Mouse (Mus musculus): ENCODE measurements around the gene Rala. TPM values are rescaled to one million over a fixed set of nuclear protein-coding genes. Genes with fewer than 3 reads are reported as not detected.

Rala gene
- 12.6 and 14.6 TPM in 2 replicates for polyA plus RNA-seq (2012; rRNA removed)

GRCm38 (mm10) chr13:17944078-17944917, at the start of gene Rala:
Rala (minus strand) TSS chr13:17944239.

DNA sequence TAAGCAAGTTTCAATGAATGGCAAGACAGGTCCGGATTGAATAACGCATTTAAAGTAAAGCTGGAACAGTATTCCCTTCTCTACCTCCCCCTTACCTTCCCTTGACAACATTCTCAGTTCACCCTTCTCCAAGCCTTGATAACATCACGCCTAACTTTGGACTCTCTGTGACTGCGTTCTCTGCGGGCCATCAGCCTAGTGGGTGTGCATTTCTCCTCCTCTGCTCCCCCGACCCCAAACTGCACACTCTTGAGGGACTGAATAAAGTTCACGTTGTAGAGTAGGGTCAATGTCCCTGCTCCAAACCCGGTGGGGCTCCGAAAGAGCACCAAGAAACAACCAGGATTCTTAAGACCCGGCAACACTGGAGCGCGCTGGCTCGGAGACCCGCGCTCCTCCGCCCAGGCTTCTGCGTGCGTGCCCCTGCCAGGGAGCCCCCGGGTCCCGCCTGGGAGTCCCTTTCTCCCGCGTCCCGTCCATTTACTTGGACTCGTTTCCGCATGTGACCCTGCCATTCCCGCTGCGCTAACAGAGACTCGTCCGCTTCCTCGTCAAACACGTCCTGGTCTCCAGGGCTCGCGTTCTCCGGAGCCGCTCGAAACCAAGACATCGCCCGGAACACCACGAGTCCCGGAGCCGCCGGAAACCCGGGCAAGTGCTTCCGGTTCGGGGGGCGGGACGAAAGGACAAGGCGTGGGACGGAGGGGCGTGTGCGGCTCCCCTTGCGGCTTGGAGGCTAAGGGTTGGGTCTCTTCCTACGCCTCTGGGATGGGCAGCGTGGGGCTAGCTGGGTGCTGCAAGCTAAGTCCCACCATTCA, 48.9 kb upstream of the Rala start, which contains the start of gene Yae1d1:
Gene Yae1d1 (minus strand): TSS at position 653 of the 818 bp plus-strand sequence.

Other genes with a start within 250 kb of the Rala start
- gene Mplkip, start 249.0 kb downstream of the Rala start, polyA plus RNA-seq (2012; rRNA removed): 10.6 and 15.6 TPM in 2 replicates
- 0.83 and 0.86 TPM in 2 replicates for gene Sugct, start 248.7 kb downstream of the Rala start, polyA plus RNA-seq (2012; rRNA removed)
- 46.0 and 51.1 TPM in 2 replicates for gene Cdk13, start 139.1 kb downstream of the Rala start, polyA plus RNA-seq (2012; rRNA removed)
- 3.0 and 5.1 TPM in 2 replicates for gene Yae1d1, start 49.1 kb upstream of the Rala start, polyA plus RNA-seq (2012; rRNA removed)

All from colon, adult 2 months (tissue).